Mouse (Mus musculus) embryo, embryonic 11 days (tissue): ENCODE data around the gene Sh2d7.

Source experiments
- DNase-seq: peaks from one replicate; pipeline ENCODE4 v3.0.0-alpha.2; 2015

Gene Sh2d7

DNA sequence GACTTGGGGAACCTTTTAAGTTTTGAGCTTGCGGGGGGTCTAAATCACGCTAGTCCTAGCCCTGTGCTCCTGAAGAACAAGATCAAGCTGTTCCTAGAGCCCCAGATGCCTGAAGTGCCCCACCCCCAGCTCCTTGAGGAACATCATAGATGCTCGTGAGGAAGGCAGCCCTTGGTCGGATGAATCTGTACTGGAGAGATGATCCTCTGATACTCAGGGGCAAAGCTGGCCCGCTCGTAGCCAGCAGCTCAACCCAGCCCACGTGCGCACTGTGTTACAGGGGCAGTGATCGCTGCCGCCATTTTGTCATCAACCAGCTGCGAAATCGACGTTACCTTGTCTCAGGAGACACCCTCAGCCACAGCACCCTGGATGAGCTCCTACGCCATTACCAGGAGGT is at the start of gene Sh2d7:
Gene Sh2d7, plus strand, starts transcription at position 301 of the 400 bp plus-strand sequence.
- DNase-seq = no peak

DNA sequence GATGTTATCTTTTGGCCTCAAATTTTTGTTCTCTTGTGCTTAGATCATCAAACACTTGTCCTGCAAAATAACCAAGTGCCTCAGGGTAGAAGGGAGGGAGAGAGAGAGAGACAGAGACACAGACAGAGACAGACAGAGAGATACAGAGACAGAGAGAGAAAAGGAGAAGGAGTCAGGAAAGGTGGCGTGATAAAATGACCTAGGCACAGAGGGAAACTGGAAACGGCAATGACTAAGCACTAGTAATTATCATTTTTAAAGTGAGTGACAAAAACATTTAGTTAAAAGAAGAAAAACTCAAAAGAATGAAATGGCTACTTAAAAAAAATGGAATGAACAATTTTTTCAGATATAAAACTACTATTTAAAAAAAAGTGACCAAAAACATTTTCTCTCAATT is 49.2 kb upstream of the Sh2d7 start:
- DNase-seq = no peak

DNA sequence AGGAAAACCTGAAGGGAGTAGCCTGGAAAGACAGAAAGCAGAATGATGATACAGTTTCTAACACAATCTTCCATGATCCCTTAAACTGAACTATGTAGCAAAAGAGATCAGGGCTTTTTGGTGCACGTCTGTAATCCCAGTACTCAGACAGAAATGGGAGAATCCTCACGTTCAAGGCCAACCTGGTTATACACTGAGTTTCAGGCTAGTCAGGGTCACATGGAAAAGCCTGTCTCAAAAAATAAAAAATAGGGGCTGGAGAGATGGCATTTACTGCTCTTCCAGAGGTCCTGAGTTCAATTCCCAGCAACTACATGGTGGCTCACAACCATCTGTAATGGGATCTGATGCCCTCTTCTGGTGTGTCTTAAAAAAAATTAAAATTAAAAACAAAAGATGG is 48.4 kb upstream of the Sh2d7 start:
- no peak for DNase-seq

DNA sequence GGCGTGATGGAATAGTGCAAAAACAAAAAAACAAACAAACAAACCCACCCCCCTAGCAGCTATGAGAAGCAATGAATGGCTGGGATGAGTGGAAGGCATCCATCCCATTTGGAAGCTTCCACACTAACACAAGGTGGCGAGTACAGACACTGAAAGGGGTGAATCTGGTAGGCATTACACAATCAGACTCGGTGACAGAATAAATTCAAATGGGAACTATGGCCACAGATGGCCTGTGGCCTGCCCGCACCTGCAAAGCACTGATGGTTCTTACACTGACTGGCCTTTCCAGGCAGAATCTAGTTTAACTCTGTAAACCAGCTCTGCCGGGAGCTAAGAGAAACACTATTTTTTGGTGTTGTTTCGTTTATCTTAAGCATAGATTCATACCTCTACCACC is 39.5 kb upstream of the Sh2d7 start:
- no peak for DNase-seq

DNA sequence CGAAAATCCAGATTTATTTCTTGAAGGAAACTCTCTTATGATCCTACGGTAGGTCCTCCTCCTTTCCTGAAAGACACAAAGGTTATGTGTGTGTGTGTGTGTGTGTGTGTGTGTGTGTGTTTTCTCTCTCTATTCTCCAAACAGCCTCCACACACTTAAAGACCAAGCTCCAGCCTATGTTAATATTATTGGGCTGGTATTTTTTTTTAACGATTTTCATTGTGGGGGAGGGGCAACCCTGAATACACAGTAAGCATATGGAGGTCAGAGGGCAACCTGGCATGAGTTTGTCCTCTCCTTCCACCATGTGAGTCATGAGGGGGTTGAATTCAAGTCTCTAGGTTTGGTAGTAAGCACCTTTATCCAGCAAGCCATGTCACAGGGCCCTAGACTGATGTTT is 39.0 kb upstream of the Sh2d7 start:
- no peak for DNase-seq

DNA sequence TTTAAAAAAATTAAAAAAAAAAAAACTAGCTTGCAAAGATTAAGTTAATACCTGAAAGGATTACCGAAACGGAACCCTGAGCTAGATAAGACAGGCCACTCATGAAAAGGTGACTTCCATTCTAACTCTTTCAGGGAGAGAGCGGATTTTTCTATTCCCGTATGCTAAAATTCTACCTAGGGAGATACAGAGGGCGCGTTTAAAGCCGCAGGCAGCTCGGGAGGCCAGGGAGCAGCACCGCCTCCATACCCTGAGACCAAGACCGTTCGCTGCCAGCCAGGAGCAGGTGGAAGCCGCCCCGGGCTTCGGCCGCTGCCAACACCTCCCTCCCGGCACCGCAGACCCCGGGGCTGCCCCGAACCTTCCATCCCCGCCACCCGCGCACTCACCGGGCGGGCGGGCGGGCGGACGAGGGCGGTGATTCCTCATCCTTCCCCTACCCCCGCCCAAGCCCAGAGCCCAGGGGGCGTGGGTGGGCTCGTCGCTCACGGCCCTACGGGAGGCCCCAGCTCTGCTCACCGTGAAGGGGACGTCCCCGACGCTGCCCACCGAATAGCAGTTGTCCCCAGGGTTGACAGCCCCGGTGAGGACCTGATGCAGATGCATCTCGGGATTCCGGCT is 37.8 kb upstream of the Sh2d7 start:
- DNase-seq = peak; percentile 51

DNA sequence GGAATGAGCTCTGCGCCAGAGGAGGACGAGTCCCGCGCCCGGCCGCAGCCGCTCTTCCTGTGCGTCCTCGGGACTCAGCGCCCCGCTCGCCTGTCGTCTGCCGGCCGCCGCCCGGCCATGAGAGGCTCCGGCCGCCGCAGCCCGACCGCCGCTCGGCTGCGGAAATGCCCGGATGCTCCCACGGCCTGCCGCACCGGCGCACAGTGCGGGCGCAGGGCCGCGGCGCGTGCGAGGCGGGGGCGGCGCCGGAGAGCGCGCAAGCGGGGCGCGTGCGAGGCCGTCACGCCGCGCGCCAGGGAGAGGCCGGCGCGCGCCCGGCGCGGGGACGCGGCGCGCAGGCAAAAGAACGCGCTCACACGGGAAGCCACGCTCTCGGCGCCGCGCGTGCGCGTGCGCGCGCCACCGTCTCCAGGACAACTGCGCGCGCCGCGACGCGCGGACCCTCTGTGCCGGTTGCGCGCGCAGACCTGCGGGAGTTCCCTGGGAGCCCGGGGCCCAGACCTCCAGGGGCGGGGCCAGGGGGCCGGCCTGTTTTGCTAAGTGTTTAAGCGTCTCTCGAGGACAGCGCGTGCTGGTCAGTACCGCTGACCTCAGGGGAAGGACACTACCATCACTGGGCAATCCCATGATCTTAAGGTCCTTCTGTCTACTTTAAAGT is 37.2 kb upstream of the Sh2d7 start, which contains the start of gene Dmxl2:
Gene Dmxl2, minus strand, starts transcription at position 174 of the 658 bp plus-strand sequence.
- DNase-seq = peak; percentile 97

DNA sequence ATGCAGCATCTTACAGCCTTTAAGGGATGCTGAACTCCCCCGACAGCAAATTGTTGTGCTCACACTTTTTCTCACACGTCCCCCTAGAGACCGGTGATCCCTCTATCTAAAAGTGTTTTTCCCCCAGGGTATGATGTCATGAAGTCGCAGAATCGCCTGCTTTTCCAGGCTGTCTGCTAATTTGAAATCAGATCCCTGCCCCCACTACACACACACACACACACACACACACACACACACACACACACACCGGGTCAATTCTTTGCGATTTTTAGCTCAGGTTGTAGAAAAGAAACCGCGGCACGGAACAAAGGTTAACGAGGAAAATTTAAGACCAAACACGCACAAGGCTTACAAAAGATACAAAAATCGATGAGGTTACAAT is 36.7 kb upstream of the Sh2d7 start:
- DNase-seq = no peak

DNA sequence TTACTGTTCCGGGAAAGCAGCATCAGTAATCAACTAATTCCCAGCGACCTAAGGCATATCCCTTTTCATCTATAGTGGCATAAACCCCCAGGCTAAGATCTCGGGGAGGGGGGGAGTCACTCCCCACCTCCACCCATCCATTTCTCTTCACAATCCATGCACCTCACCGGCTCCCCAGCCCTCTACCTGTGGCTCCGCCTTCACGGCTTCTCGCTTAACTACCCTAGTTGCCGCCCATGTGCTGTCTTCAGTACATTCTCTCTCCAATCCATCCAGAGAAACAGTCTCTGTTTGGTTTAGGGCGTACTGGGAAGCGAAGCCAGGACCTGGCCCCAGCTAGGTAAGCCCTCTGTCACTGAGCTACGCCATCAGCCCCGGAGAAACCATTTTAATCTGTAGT is 35.9 kb upstream of the Sh2d7 start:
- DNase-seq = no peak

DNA sequence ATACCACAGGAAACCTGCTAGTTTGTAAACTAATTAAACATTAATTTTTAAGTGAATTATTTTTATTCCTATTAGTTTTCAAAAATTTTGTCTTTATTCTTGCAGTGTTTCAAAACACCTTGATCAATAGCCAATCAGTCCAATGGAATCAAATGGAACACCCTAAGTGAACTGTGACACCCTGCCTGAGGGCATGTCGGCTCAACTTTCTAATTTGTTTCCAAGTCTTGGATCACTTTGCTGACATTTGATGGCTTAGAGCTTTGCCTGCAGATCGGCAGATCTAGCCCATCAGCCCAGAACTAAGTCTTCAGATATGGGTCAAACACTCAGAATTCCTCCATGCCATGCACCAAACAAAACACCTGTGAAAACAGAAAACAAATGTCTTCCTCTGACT is 22.8 kb upstream of the Sh2d7 start:
- no peak for DNase-seq

DNA sequence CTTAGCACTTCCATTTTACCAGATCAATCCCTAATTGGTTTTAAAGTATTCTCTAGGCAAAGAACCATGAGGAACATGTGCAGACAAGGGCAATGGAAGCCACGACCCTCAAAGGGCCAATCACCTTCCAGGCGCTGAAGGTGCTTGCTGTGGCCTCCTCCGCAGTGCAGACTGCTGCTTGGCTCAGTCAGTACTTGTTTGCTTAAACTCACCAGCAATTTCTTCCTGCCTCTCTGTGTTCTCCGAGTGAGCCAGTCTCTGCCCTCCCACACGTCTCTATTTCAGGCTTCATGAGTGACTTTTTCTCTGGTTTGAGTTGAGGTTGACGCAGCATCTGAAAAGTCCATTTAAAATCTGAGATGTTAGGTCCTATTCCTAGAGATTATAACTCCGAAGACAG is 19.9 kb upstream of the Sh2d7 start:
- DNase-seq = no peak

DNA sequence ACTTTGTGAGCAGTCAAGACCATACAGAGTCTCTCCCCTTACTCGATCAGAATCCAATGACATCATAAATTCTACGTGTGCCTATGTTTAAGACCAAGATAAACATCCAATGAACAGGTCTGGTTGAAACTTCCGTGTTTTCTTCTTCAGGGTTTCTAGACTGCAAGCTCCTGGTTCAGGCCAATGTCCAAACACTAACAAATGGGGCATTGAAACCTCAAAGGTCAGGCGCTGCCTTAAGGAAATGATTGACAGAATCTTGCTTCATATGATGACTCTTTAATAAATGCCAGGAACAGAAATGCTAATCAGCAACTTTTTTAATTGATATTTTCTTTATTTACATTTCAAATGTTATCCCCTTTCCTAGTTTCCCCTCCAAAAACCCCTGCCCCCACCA is 18.5 kb upstream of the Sh2d7 start:
- DNase-seq = no peak

DNA sequence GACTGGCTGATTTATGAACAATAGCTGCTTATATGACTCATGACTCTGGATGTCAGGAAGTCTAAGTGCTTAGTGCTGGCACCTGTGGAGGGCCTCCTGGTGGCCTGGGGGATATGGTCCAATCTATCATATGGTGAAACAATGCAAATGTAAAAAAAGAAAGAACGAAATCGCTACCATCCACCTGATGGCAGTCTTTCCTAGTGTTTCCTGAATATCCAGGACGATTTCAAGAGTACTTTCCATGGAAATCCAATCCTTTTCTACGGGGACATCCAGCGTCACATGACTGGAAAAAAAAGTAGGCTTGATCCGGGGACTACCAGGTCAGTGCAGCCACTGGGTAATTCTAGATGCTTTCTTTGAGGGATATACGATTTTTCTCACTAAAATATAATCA is 11.1 kb upstream of the Sh2d7 start:
- DNase-seq = no peak

DNA sequence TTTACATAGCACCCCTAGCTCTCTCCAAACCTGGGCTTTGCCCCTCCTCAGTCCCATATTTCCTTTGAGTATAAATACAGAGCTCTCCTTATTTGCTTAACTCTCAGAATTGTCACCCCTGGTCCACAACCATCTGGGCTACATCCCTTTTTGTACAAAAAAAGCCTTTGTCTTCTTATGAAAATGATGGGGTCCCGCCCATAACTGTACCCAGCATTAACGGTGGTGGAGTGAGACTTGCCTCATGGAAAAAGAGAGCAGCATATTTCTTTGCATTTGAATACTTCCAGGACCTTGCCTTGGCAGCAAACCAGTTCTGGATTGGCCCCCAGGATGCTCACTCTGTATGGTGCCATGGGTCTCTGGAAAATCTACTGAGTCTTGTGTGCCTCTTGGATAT is 8.8 kb upstream of the Sh2d7 start:
- no peak for DNase-seq

DNA sequence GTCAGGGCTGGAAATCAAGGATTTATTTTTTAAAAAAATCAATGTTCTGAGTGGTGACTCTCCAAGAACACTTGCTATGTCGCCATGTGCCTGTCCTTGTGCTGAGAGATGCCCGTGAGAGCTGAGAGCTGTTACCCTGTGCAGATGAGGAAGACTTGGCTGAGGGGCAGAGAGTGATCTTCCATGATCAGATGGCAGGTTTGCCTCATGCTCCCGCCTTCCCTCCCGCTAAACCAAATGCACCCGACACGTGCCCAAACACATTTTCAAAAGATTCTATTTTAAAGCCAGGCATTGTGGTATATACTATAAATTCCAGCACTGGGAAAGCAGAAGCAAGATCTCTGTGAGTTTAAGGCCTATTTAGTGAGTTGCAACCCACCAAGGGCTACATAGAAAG is 7.9 kb upstream of the Sh2d7 start:
- no peak for DNase-seq

DNA sequence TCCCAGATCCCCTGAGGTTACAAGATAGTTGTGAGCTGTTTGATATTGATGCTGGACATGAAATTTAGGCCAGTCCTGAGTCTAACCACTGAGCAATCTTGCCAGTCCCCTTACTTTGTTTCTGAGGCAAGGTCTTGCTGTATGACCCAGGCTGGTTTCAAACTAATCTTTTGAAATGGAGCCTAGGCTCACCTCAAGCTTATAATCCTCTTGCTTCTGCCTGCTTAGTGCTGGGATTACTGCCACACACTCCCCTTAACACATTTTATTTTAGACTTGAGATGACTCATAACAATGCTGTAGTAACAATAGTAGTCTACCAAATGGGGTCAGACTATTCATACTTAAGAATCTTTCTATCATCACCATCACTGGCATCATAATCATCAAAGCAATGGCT is 7.4 kb upstream of the Sh2d7 start:
- DNase-seq = no peak

DNA sequence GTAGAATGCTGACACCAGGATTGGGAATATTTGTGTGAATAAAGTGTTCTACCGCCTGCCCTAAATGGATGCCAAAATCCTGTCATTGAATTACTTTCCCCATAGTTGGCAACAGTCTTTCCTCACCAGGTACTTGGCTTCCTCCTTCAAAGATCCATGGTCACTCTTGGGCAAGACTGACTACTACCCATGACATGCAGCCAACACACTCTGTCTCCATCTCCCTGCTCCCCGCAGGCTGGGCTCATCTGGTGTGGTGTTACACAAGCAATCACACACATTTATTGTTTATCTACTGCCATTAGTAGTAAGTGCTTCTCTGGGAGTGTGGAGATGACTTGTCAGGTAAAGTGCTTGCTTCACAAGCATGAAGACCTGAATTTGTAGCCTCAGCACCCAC is 5.9 kb upstream of the Sh2d7 start:
- DNase-seq = no peak

DNA sequence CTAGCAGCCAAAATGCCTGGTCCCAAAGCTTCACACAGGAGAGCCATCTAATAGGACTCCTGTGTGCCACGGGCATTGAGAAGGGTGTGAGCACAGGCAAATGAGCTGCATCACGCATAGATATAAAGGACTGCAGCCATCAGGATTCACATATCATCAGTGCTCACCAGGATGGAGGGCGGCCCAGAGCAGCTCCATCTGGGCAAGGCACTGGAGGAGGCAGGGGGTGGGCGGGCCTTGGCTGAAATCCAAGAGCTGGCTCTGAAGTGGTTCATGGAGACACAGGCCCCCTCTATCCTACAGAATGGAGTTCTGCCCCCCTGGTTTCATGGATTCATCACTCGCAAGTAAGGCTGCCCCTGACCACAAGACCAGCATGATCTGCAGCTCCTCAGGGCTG is 4.8 kb upstream of the Sh2d7 start:
- no peak for DNase-seq

DNA sequence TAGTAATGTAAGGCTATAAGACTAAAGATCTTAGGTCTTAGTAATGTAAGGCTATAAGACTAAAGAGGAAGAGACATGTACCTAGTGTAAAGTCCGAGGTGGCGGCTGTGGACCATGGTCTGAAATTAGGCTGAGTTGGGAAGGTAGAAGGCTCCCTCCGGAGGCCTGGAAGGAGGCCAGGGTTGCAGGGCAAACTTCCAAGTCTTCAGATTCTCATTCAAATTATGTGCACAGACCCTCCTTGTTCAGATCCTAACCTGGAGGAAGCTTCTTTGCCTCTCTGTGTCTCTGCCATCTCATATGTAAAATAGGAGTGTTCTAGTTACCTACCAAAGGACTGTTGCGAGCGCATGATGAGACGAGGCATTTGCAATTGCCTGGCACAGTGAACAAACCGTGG is 2.5 kb upstream of the Sh2d7 start:
- DNase-seq = no peak

DNA sequence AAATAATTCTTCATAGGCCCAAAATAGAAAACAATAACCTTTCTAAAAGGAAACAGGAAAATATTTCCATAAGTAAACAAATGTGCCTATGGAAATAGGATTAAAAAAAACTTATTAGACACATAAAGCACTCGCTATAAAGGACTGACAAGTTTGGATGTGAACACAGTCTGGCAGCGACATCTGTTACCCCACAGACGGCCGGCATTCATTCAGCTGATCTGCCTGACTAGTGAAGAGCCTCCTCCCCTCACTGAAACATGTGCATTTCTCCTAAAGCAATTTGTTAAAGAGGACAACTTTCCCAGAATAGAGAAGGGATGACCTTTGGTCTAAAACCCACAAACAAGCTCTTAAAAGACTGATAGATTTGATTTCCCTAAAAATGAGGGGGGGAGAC is 1.8 kb upstream of the Sh2d7 start:
- no peak for DNase-seq

DNA sequence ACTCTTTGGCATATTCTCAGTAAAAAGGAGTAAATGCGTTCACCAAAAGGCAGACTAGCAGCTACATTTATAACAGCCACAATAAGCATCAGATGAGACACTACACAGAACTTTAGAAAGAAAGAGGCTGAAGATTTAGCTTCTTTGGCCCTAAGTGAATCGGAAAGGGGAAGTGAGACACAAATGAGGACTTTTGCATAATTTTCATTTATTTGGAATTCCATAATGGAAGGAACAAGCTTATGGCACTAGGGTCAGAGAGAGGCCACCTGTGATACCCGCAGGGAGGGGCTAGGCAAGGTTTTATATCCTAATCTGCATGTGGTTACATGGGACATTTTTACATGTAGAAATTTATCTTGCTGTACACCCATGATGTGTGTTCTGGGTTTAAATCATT is 1.3 kb upstream of the Sh2d7 start:
- no peak for DNase-seq

DNA sequence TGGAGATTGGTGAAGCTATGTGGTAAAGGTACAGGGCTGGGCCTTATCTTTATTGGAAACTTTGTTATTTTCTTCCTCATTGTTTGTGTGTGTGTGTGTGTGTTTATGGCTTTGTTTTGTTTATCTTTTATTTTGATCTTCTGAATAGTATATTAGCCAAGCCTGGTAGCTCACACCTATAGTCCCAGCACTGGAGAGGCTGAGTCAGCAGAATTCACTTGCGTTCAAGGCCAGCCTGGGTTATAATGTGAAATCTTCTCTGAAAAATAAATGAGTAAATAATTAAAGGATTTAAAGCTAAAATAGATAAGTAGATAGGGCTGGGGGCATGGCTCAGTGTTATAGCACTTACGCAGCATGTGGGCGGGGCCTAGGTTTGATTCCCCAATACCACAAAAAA is 540 bp upstream of the Sh2d7 start:
- no peak for DNase-seq

DNA sequence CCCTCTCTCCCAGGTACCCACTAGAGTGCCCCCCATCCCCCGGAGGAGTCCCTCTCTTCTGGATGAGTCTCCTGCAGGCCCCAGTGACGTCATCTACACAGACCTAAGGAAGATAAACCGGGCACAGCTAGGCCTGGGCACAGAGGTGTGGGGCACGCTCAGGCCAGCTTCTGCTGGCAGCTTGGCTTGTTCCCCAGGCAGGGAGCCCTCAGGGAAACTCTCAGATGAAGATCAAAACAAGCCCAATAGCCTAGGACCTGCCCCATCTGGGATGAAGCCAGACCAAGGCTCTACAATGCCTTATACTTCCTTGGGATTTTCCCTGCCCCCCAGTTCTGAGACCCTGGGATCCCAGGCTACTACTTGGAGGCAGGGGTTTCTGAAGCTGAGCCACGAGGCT is 2.0 kb downstream of the Sh2d7 start:
- no peak for DNase-seq

DNA sequence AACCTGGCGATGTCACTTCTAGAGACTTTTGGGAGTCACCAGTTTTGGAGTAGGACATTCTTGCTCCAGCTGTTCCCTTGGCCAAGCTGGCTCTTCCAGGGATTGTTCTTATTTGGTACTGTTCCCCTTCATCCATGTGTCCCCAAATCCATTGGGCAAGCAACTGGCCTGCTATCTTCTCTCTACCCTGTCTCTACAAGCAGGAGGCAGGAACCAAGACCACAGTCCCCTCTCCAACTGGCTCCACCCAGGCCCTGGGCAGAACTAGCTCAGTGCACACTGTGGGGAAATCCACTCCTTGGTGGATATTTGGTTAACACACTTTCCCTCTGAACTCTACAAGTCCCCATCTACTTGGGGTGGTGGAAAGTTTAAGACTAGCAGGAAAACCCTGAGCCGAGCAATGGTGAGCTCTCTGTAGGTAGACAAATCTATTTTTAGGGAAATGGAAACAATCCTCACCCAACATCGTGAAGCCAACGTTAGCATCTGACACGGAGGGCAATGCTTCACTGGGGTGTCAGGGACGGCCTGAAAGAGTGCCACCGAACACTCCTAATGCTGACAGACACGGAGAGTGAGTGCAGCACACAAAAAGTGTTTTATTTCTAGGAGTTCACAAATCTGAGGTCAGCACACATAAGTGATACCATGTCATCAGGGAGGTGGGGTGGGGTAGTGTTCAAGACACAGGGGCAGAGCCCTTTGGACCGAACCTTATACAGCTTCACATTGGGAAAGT is 5.6 kb downstream of the Sh2d7 start:
- DNase-seq = no peak

DNA sequence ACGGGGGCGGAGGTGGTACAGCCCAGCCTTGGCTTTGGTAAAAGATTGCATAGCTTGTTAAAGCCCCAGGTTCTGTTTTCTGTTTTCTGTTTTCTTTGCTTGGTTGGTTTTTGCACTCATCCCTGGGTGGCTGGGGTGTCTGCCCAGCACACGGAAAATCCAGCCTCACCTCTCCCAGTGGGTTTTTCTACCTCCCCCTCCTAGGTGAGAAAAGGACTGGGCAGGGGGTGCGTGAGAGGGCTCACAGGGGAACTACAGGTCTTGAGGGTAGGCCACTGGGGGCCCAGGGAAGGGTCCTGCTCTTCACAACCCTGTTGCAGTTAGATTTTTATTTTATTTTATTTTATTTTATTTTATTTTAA is 6.2 kb downstream of the Sh2d7 start:
- no peak for DNase-seq
